Mouse (Mus musculus) neutrophil, adult 5-6 weeks (primary cell): ENCODE measurements at regions not wholly inside any gene's neighbourhood (a gene's known extent, or its start where the extent isn't known, plus 50 kb on each side); places are given as distances from the start of the nearest gene placed in this dataset.
"Not testable (repeated sequence)": the region's sequence is repeated elsewhere in the genome, so short reads cannot be mapped to it uniquely, and the experiment has no call there.

Experiments
- ATAC-seq: fragments of 151-379, 151-347 bp; 2 replicates; pipeline ENCODE4 v1.8.0; 2017; ENCODE audit warnings: mild to moderate bottlenecking, moderate TSS enrichment; ENCODE audit not compliant: insufficient number of reproducible peaks, poor library complexity, low FRiP score, severe bottlenecking; ENCODE audit errors: extremely low read depth

- no peak for ATAC-seq
Measured at GRCm38 (mm10) chr4:105690716-105691115, 99.0 kb upstream of the Gm12728 start.

- no peak for ATAC-seq
Measured at GRCm38 (mm10) chr4:105692380-105692779, 97.3 kb upstream of the Gm12728 start.

- no peak for ATAC-seq
Measured at GRCm38 (mm10) chr4:105695895-105696294, 93.8 kb upstream of the Gm12728 start.

- ATAC-seq, result no peak
Measured at GRCm38 (mm10) chr4:105697123-105697522, 92.5 kb upstream of the Gm12728 start.

GRCm38 (mm10) chr4:105702036-105702435 is 87.6 kb upstream of the Gm12728 start:
- ATAC-seq, result no peak

GRCm38 (mm10) chr4:105703408-105703807 is 86.3 kb upstream of the Gm12728 start:
- no peak for ATAC-seq

- no peak for ATAC-seq
Measured at GRCm38 (mm10) chr4:105704271-105704670, 85.4 kb upstream of the Gm12728 start.

GRCm38 (mm10) chr4:105705996-105706395 is 83.7 kb upstream of the Gm12728 start:
- no peak for ATAC-seq

GRCm38 (mm10) chr4:105708080-105708796 is 81.4 kb upstream of the Gm12728 start:
- no peak for ATAC-seq

- no peak for ATAC-seq
Measured at GRCm38 (mm10) chr4:105713956-105714355, 75.7 kb upstream of the Gm12728 start.

- ATAC-seq, result no peak
Measured at GRCm38 (mm10) chr4:105718080-105718479, 71.6 kb upstream of the Gm12728 start.

- no peak for ATAC-seq
Measured at GRCm38 (mm10) chr4:105728696-105729095, 61.0 kb upstream of the Gm12728 start.

- ATAC-seq, result no peak
Measured at GRCm38 (mm10) chr4:105730900-105731299, 58.8 kb upstream of the Gm12728 start.

GRCm38 (mm10) chr4:105735116-105735515 is 54.6 kb upstream of the Gm12728 start:
- ATAC-seq, result not testable (repeated sequence)
